Mouse (Mus musculus) left cerebral cortex, postnatal 10 days (tissue): ENCODE measurements around the gene Myo16. TPM values are rescaled to one million over a fixed set of nuclear protein-coding genes. Genes with fewer than 3 reads are reported as not detected.

ENCODE experiments used
- DNase-seq, 2 experiments: peaks; one replicate each; pipeline ENCODE4 v3.0.0; 2021 to 2022; ENCODE audit warnings: low spot score in 2 of 2, mixed read lengths in 1 of 2; ENCODE audit errors: extremely low spot score in 1 of 2
- intact Hi-C: fragments of 180-260 bp; cut with DNase I; formaldehyde crosslinking; loops from one replicate; pipeline ENCODE4 v1.15.1; 2025
- total RNA-seq, 2 experiments: library from RNA; stranded (reverse); gene quantifications; 2 replicates each; pipeline ENCODE4 v1.2.3; 2021

The Myo16 gene
- total RNA-seq, 2 experiments from 2014 or later: 92.5 to 107 TPM

DNA sequence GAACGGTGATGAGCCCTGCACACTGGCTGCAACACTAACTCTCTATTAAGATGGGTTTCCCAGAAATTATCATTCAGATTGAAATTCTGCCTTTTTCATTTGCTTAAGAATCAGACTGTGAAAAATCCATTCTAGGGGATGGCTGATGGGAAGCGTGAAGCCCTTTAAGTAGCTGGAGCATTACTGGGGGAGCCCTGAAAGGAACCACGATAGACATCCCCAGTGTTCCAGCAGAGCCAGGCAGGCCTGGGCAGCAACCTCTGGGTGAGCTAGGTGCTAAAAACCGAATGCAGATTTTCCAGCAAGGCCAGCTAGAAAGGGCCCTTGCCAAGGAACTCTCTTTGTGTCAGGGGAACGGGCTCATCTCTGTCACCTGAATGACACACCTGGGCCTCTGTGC, 407.9 kb downstream of the Myo16 start:
- intact Hi-C loops: no loop called here
- no peak for DNase-seq

DNA sequence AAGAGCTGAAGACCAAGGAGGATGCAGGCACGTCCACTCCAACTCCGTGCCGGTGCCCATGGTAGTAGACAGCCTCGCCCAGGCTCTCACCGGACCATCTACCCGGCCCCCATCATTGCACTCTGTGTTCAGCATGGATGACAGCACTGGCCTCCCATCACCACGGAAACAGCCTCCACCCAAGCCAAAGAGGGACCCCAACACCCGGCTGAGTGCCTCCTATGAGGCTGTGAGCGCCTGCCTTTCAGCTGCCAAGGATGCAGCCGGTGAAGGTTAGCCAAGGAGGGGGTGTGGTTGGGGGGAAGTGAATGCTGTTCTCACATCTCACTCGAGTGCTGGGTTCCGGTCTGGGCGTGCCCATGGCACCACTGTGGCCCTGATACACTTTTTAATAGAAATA, 408.3 kb downstream of the Myo16 start:
- no peak for DNase-seq
- intact Hi-C loops: no loop called here

DNA sequence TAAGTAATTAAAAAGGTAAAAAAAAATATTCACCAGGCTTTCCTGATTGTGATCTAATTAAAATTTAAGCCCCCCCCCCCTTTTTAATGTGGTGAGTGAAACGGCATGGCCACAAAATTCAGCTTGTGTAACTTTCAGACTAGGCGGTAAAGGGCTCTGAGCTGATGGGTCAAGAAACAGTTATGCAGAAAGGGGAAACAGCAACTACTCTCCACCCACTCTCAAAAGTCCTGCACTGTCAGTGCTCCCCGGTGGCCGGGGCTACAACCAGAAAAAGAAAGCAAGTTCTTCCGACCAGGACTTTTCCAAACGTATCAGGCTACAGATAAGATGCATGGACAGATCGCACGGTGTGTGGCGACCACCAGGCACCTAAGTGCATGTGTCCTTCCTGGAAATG, 408.9 kb downstream of the Myo16 start:
- no peak for DNase-seq
- intact Hi-C loops: no loop called here

DNA sequence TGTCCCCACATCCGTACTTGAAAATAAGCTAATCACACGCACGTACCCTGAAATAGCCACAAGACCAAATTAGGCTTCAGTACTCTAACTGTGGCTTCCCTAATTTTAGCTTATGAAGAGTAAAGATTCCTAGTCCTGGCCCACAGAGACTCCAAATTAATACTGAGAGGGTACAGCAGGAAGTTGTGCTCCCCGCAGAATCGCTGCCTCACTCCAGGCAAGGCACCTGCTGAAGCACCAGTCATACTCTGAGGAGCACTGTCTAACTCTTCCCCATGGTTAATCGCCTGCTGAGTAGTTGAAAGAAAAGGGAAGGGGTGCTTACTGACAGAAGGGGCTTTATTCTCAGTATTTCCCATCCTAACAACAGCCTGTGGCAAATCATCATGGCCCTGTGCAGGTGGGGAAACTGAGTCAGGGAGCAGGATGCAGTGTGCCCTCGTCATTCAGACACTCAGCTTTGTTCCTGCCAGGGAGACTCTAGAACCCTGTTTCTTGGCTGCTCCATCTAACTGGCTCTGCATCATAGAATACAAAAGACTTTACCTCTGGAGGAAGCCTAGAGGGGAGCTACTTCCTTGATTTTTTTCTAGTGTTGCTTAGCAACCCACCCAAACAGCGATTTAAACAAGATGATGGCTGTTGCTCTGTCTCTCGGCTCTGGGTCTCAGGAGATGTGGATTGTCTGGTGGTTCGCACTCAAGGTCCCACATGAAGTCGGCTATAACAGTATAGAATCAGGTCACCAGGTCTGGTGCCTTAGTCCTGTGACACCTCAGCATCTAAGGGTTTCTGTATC, 411.7 kb downstream of the Myo16 start:
- DNase-seq: no peak
- intact Hi-C loops: no loop called here

DNA sequence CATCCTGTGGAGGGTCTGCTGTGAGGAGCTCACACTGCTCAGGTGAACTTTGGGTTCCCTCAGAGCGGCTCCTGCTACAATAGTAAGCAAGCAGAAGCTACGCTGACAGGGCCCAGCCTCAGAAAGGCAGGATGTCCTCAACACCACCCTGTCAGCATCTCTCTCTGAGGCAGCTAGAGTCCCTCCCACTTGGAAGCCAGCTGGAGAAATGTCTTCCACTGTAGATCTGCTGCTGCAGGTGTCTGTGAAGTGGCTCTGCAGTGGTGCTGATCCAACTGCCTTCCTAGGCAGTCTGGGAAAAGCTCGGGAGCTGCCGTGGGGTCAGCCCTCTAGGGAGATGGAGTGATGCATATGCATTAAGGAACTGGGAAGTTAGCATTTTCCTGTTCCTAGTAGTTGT, 414.7 kb downstream of the Myo16 start:
- intact Hi-C loops: no loop called here
- no peak for DNase-seq

DNA sequence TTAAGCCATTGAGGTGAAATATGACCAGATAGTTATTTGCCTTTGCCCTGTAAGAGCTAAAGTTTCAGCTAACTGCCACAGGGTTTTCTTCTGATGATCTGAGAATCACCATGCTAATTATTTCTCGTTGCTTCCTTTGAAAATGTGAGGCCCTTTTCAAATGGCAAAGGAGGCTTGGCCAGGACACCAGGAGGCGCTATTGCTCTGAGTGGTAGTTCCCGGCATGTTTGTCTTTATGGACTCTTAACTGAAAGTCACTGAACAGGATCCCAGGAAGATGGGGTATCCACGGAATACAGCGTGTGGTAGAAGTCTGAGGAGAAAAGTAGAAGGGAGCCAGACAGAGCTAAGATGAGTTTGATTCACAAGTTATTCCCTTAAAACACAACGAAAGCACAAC, 420.4 kb downstream of the Myo16 start:
- intact Hi-C loops: loop anchor here (5.0 to 10.0 kb wide), 2 partner anchors 433 to 611 kb away; partner anchors contain the start of gene Irs2
- DNase-seq: peak; percentile 31 to 83

DNA sequence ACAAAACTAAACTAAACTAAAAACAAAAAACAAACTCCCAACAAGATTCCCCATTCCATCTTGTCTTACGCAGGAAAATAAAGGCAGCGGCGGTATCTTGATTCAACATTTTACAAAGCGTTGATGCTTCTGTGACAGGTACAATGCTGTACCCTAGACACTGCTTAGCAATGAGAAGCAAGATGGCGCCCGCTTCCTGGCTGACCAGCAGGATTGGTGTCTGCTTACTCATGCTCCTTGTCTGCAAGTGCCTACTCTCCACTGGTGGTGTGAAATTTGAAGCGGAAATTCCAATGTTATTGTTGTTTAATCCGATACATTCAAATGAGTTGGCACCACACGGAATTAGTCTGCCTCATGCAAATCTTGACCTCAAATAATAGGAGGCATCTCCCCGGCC, 421.5 kb downstream of the Myo16 start:
- DNase-seq: no peak
- intact Hi-C loops: loop anchor here (10.0 kb wide), 1 partner anchor 610 kb away; no protein-coding TSS in a partner anchor

DNA sequence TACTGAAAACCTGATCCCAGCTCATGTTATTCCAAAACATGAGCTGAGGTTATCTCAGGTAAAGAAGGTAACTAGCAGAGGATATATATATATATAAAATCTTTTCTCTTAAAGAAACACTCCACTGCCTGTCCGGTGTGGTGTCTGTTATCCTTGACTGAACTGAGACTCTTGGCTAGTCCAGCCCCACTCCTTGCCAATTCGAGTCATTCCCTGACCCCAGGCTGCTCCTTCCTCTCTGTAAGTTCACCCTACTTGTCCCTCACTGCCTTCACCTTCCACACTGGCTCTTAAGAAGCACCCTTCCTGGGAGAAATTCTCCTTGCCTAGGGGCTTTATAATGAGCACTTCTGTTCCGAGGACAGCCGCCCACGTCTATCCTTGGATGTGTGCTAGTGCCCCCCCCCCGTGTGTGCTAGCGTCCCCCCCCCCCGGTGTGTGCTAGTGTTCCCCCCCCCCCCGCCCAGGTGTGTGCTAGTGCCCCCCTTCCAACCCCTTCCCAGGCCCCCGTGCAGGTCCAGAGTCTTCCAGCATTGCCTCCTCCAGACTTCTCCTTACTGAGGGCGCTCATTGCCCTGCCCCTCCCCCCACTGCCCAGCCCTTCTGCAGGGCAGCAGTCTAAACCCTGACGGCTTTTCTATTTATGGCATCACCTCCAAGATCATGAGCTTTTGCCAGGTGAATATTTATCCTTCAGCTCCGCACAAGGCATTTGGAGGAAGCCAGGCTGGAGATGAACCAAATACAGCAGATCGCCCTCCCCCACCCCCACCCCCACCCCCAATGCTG, 433.4 kb downstream of the Myo16 start:
- peak in 1 of 2 experiments; percentile 55 for DNase-seq
- intact Hi-C loops: no loop called here

DNA sequence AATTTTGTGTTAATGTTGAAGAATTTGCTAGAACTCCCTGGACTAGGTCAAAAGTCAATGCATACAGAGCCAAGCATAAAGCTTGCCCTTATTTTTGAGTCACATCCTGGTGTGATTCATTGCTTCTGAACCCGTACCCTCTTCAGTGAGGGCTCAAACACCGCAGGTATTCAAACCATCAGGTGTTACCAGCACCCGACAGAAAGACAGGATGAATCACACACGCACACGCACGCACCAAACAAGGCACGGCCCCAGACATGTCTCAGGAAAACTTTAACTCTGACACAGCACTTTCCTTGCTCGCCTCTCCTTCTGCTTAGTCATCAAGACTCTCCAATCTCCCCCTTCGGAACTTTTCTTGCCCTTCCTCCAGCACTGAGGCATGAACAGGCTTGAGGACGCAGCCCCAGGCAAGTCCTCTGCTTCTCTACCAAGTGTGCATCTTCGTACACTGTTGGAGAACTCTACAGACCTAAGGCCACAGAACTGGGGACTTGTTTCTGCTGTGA, 435.8 kb downstream of the Myo16 start:
- intact Hi-C loops: no loop called here
- no peak for DNase-seq

DNA sequence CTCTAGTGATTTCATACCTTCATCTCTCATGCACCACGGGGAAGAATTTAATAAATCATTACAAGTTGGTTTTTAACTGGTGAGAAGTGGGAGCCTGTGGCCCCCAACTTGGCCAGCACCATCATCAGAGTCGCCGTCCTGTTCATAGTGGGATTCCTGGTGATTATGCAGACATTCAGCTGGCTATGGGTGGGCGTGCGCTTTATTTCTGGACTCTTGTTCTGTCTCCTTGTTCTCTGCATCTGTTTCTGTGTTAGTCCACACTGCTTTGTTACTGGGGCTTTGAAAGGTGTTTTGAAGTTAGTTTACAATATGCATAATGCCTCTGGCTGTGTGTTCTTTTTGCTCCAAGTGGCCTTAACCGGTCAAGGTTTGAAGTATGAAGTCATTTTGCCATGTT, 439.2 kb downstream of the Myo16 start:
- intact Hi-C loops: no loop called here
- DNase-seq: no peak

DNA sequence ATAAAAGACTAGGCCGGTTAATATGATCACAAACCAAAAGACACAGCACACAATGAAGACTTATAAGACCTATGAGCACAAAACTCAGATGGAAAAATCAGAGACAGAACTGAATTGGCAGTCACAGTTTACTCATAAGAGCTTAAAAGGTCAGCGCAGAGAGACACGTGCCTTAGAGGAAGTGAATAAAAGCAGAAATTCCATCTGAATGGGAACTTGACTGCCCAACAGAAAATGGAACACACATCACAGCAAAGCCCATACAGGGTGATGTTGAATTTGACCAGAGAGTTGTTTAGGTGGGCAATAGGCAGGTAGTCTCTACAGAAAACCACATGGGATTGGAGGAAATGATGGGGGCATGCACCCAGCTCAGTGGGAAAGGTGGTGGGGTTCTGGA, 442.6 kb downstream of the Myo16 start:
- intact Hi-C loops: no loop called here
- DNase-seq: no peak

DNA sequence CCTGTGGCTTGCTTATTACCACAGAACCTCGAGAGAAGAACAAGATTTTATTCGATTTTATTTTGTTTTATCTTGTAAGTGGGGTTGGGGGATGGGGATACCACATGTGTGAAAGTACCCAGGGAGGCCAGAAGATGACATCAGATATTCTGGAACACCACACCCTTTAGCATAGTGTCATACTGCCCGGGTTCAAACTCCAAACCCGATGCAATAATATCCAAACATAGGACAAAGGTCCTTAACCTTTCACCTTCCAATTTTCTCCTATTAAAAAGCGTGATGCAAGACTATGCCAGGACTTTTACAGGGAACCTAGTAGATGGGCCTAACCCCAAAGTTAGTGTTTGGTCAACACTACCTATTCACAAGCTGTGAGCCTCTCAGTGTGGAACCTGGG, 443.9 kb downstream of the Myo16 start:
- no peak for DNase-seq
- intact Hi-C loops: no loop called here

DNA sequence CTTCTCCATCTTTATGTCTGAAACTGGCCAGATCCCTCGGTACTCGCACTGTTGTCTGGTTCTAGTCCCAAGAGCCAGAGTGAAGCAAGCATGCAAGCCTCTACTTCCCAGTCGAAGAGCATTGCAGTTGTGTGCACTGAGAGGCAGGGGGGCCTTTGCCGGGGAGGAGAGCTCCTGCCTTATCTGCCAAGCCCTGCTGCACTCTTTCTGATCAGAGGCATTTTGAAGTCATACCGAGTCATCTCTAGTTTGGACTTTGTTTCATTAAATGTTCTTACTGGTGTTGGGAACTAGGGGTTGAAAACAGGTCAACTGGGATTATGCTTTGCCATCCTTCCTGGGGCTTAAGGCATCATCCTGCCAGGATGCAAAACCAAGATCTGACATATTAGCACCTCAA, 445.2 kb downstream of the Myo16 start:
- no peak for DNase-seq
- intact Hi-C loops: no loop called here

DNA sequence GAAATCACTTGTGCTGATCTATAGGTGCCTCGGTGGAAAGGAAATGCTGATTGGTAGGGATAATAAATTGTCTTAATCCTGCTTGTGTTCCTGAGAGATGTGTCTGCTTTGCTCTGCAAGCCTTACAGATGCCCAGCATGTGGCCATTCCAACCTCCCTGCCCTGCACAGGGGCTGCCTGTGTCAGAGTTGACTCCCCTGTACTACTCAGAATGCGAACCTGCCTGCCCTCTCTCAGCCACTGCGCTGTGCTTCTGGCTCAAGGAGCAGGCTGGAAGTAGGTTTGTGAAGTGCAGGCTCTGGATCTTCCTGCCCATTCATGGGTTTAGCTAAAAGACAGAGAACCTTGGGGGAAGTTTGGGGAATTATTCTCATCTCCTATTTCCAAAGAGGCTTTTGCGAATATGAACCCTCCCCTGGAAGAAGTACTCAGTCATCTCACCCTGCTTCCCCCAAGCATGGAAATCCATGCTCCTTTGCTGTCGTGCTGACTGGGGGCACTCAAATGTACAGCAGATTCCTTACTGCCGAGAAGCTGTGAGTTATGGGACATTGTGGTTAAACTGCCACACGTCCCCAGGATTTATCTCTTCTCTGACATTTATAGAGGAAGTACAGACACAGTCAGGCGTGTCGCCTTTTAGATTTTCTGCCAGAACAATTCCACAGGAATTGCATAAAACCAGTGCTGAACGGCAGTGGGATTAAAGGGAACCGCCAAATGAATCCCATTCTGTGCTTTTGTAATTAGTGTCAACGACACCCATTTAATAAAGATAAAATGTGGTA, 452.5 kb downstream of the Myo16 start:
- no peak for DNase-seq
- intact Hi-C loops: no loop called here

DNA sequence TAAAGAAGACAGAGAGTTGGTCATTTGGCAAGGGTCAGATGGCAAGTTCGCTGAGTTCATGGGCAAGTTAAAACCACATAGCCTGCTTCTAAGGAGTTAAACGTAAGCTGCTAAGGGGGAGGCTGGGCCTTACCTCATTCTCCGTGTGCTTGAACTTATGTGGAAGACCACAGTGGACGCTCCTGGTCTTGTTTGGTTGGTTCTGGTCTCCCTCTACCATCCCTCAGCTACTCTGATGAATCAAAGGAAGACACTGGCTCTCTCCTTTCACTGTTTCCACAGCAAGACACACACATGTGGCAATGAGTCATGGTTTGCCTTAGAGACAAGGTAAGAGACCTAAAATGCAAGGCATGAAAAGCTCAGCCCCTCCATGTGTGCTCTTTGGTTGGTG, 453.1 kb downstream of the Myo16 start:
- DNase-seq: no peak
- intact Hi-C loops: no loop called here

DNA sequence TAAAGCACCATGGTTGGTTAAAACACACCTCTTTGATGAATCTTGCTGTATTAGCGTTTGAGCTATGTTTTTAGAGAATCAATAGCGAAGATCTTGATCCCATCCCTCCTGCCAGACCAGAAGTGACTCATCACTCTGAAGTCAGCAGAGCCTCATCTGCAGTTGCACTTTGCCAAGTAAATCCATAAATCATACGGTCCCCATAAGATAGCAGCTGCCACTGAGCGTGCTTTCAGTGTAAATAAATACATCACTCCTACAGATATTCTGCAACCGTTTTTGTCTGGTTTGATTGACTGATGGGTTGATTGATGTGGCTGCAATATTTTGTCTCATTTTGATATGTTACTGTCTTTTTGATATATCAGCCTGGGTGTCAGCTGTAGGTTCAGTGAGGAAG, 457.9 kb downstream of the Myo16 start:
- DNase-seq: no peak
- intact Hi-C loops: no loop called here

DNA sequence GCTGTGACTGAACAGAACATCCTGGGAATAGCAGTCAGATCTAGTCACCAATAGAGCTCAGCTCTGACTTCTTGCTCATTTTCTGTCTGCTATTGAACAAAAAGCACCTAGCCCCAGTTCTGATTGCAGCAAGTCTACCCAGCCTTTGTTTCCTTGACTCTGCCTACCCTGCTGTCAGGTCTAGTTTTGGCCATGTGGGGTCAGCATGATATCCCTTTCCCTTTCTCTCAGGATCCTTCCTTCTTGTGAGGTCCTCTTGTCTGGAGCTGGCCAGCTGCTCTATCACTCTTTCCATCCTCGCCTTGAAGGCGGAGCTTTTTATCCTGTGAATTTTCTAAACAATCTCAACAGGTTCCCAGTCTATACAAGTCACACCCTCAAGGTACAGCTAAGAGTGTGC, 459.7 kb downstream of the Myo16 start:
- intact Hi-C loops: no loop called here
- no peak for DNase-seq

DNA sequence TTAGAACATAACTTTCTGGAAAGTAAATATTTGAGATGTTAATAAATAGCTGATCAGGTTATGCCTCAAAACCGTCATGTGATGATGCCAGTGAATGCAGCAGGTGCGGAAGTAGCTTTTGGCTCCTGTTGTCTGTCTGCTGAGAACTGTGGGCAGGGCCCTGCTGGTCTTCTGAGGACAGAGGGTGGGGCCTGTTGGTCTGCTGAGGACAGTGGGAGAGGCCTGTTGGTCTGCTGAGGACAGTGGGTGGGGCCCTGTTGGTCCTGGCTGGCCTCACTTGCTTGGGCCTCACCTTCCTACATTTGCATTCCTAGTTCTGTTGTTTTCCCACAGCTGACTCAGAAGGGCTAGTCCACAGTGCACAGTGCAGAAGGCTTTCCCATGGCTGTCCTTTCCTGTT, 466.0 kb downstream of the Myo16 start:
- no peak for DNase-seq
- intact Hi-C loops: no loop called here

DNA sequence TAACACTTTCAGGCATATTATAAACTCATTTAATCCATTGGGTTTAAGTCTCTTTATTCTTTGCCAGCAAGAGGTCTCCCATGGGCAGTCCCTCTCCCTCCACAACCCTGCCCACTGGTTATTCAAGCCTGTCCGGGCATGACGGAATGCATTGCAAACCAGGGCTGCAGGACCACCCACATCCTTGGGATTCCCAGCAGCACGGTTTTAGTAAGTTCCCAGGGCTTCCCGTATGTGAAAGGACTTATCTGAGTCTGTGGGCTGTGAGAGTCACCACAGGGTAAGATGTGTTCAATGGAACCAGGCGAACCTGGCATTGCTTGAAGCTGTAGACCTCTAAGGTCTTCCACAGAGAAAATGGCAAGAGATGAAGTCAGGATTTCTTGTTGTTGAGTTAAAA, 471.6 kb downstream of the Myo16 start:
- DNase-seq: no peak
- intact Hi-C loops: no loop called here
